Mouse (Mus musculus): ENCODE data around the gene Mvb12b. TPM values are rescaled to one million over a fixed set of nuclear protein-coding genes. Genes with fewer than 3 reads are reported as not detected.

The Mvb12b gene
- total RNA-seq, 2 experiments from 2014 or later, result 91.3 to 97.1 TPM

- no peak for DNase-seq (ENCODE audit: low spot score in 2 of 2)
- intact Hi-C loops (cut with DNase I), result no loop called here
Observed at GRCm38 (mm10) chr2:33683594-33683993, 204.2 kb downstream of the Mvb12b start.

GRCm38 (mm10) chr2:33683095-33683494, 204.7 kb downstream of the Mvb12b start:
- DNase-seq (ENCODE audit: low spot score in 2 of 2), result no peak
- intact Hi-C loops (cut with DNase I), result no loop called here

- DNase-seq (ENCODE audit: low spot score in 2 of 2), result peak; percentile 39 to 77
- intact Hi-C loops (cut with DNase I), result loop anchor here (1.0 kb wide), 1 partner anchor 52 kb away; no protein-coding TSS in a partner anchor
Observed at GRCm38 (mm10) chr2:33682219-33682618, 205.5 kb downstream of the Mvb12b start.

Other genes with a start within 250 kb of the Mvb12b start
- under 1 TPM; 0.42 to 0.59 TPM for gene Lmx1b, start 247.4 kb downstream of the Mvb12b start, total RNA-seq (2021)